Mouse (Mus musculus) small intestine, adult 2 months (tissue): ENCODE results near the gene Agpat4.

Experiments
- CTCF ChIP-seq: fragments of 200-500 bp; IDR thresholded peaks from 2 replicates; pipeline ENCODE4 v1.5.1; 2012; ENCODE audit warnings: low read depth, mild to moderate bottlenecking, control low read depth, inconsistent platforms, low read length, moderate library complexity, mixed read lengths; ENCODE audit not compliant: insufficient replicate concordance, insufficient read length; ENCODE audit errors: extremely low read depth
- POLR2A ChIP-seq: fragments of 200-500 bp; IDR thresholded peaks from 2 replicates; pipeline ENCODE4 v1.6.1; 2012; ENCODE audit warnings: low read depth, mild to moderate bottlenecking, control low read depth, inconsistent platforms, low read length, moderate library complexity

GRCm38 (mm10) chr17:12147830-12148229 is 29.3 kb downstream of the Agpat4 start:
- TF ChIP-seq CTCF = no peak
- no peak for TF ChIP-seq POLR2A
